Comparison of ENCODE assay signal across 9 mouse cellular contexts in genomic region chr17:46874133-46874532, GRCm38 (mm10). TPM values are rescaled to one million over a fixed set of nuclear protein-coding genes. Genes with fewer than 3 reads are reported as not detected.
A peak's percentile ranks its signal among the peaks of the same experiment; 100 is the strongest.
DNase-seq lines count a peak whose midpoint lies in the region; ATAC-seq and TF ChIP-seq lines count a peak whose summit lies in the region.
"Had no signal": no experiment of that assay in that cellular context is flagged by ENCODE, and none has a peak within 500 bp of the region (broad histone marks: within the 10 kb centered on the region; RNA-seq: fewer than 3 reads in every experiment).

No protein-coding gene starts in this region.

- no peaks in the 10 kb centered on the region for H3K27me3 ChIP-seq in lung, embryonic 14.5 days (ENCODE audit: insufficient read depth, low read length)
- H3K27me3 ChIP-seq: limb, embryonic 12.5 days had no signal

- H3K36me3 ChIP-seq in lung, embryonic 14.5 days (ENCODE audit: insufficient read depth) = no peaks in the 10 kb centered on the region
- H3K36me3 ChIP-seq: limb, embryonic 12.5 days had no signal

- no peak for TF ChIP-seq CTCF in lung, embryonic 14.5 days (IDR thresholded peaks at IDR 0.05; ENCODE audit: low read depth)
- no peak for TF ChIP-seq CTCF in bone marrow macrophage, adult 2 months (IDR thresholded peaks at IDR 0.05; ENCODE audit: low read depth, low read length)

- H3K9me3 ChIP-seq in lung, embryonic 14.5 days (ENCODE audit: low read depth, low read length) = no peaks in the 10 kb centered on the region

- no peak overlapping the region for H3K27ac ChIP-seq in lung, embryonic 14.5 days (ENCODE audit: low read depth)
- H3K27ac ChIP-seq in bone marrow macrophage, adult 2 months (ENCODE audit: insufficient read depth, low read depth, low read length) = peak overlapping the region; percentile 46
- H3K27ac ChIP-seq: limb, embryonic 12.5 days had no signal

- peak; percentile 59 for DNase-seq in lung, embryonic 14.5 days
- DNase-seq in lung, postnatal 25 days (ENCODE audit: low spot score) = no peak
- peak; percentile 46 to 66 for DNase-seq in heart, postnatal 36 days
- DNase-seq in lung, postnatal 36 days = peak; percentile 70
- no peak for DNase-seq in ovary, postnatal 14 days (ENCODE audit: low spot score)
- DNase-seq in cerebellum, adult 9-10 months = no peak

- TF ChIP-seq POLR2A in bone marrow macrophage, adult 2 months (IDR thresholded peaks at IDR 0.05; ENCODE audit: borderline replicate concordance, low read depth, low read length) = no peak

- no peak overlapping the region for H3K4me3 ChIP-seq in lung, embryonic 14.5 days (ENCODE audit: low read depth, low read length)
- peak overlapping the region; percentile 13; the same call in 1 of the 2 replicates for H3K4me3 ChIP-seq in bone marrow macrophage, adult 2 months (ENCODE audit: insufficient read depth, low read length)
- H3K4me3 ChIP-seq: limb, embryonic 12.5 days had no signal

- no peak overlapping the region for H3K4me2 ChIP-seq in lung, embryonic 14.5 days
- H3K4me2 ChIP-seq: limb, embryonic 12.5 days had no signal

- no peak overlapping the region for H3K9ac ChIP-seq in lung, embryonic 14.5 days
- H3K9ac ChIP-seq: limb, embryonic 12.5 days had no signal

- whole genome bisulfite sequencing in lung, embryonic 14.5 days = 24% methylated on average over 10 of the region's 10 CpGs

- intact Hi-C loops in heart, postnatal 36 days (cut with DNase I) = no loop called here

- H3K4me1 ChIP-seq in lung, embryonic 14.5 days (ENCODE audit: insufficient read depth) = no peaks in the 10 kb centered on the region
- H3K4me1 ChIP-seq in bone marrow macrophage, adult 2 months (ENCODE audit: control insufficient read depth, insufficient read depth, low read length) = peaks cover 55% of the 10 kb centered on the region

- no peak; the same call in 1 of the 2 replicates for ATAC-seq in lung, embryonic 14.5 days (ENCODE audit: insufficient read depth)
- ATAC-seq in inflammation-experienced regulatory T-cells, adult 6 months = no peak

RNA-seq across cellular contexts. Expression of gene Bicral, which starts 15.9 kb away (rescaled TPM):
- 4.7 and 6.5 TPM in 2 replicates for polyA plus RNA-seq in lung, embryonic 14.5 days (2014; fragmentation: Nextera tagmentation; extraction: Ambion mirVana)
- 11.3 and 11.8 TPM in 2 replicates for polyA plus RNA-seq in bone marrow macrophage, adult 2 months (2012; ENCODE audit: insufficient read depth, insufficient read length, missing spikeins)
- 10 to 100 TPM; 14.9 to 15.3 TPM for total RNA-seq in heart, postnatal 36 days (2021)
- polyA plus RNA-seq in inflammation-experienced regulatory T-cells, adult 6 months (2017; shearing (Covaris generic)) = 1 to 10 TPM; 7.6 to 9.2 (median 9.1) TPM

RNA-seq across cellular contexts. Expression of gene Tbcc, which starts 16.4 kb away (rescaled TPM):
- polyA plus RNA-seq in lung, embryonic 14.5 days (2014; fragmentation: Nextera tagmentation; extraction: Ambion mirVana) = 58.5 and 61.2 TPM in 2 replicates
- polyA plus RNA-seq in bone marrow macrophage, adult 2 months (2012; ENCODE audit: insufficient read depth, insufficient read length, missing spikeins) = 11.4 and 13.6 TPM in 2 replicates
- 10 to 100 TPM; 15.9 to 16.6 TPM for total RNA-seq in heart, postnatal 36 days (2021)
- 10 to 100 TPM in 1 of 3 experiments, 1 to 10 TPM in 2; 9.6 to 10.5 (median 9.9) TPM for polyA plus RNA-seq in inflammation-experienced regulatory T-cells, adult 6 months (2017; shearing (Covaris generic))

RNA-seq across cellular contexts. Expression of gene Prph2, which starts 36.1 kb away (rescaled TPM):
- not detected in 2 replicates for polyA plus RNA-seq in lung, embryonic 14.5 days (2014; fragmentation: Nextera tagmentation; extraction: Ambion mirVana)
- not detected in 2 replicates for polyA plus RNA-seq in bone marrow macrophage, adult 2 months (2012; ENCODE audit: insufficient read depth, insufficient read length, missing spikeins)
- total RNA-seq in heart, postnatal 36 days (2021) = not detected
- polyA plus RNA-seq in inflammation-experienced regulatory T-cells, adult 6 months (2017; shearing (Covaris generic)) = not detected
- polyA plus RNA-seq: limb, embryonic 12.5 days had no signal

Comparison
In these comparisons a context has a peak if more than half of its experiments do, and no peak if none do; other contexts are left out.
1. DNase-seq: peak in lung, embryonic 14.5 days (single experiment), heart, postnatal 36 days (2 of 2) and lung, postnatal 36 days (single experiment); none in lung, postnatal 25 days (single experiment), ovary, postnatal 14 days (single experiment) and cerebellum, adult 9-10 months (single experiment).